Mouse (Mus musculus): ENCODE data around the gene Vav1.
A peak's percentile ranks its signal among the peaks of the same experiment; 100 is the strongest.

Vav1 gene

GRCm38 (mm10) chr17:57278943-57279590 is at the start of gene Vav1:
Gene Vav1 (plus strand): TSS chr17:57279100.
- peak; percentile 36 to 58 for DNase-seq (ENCODE audit: inconsistent age in 2 of 2, low spot score in 1 of 2)

DNA sequence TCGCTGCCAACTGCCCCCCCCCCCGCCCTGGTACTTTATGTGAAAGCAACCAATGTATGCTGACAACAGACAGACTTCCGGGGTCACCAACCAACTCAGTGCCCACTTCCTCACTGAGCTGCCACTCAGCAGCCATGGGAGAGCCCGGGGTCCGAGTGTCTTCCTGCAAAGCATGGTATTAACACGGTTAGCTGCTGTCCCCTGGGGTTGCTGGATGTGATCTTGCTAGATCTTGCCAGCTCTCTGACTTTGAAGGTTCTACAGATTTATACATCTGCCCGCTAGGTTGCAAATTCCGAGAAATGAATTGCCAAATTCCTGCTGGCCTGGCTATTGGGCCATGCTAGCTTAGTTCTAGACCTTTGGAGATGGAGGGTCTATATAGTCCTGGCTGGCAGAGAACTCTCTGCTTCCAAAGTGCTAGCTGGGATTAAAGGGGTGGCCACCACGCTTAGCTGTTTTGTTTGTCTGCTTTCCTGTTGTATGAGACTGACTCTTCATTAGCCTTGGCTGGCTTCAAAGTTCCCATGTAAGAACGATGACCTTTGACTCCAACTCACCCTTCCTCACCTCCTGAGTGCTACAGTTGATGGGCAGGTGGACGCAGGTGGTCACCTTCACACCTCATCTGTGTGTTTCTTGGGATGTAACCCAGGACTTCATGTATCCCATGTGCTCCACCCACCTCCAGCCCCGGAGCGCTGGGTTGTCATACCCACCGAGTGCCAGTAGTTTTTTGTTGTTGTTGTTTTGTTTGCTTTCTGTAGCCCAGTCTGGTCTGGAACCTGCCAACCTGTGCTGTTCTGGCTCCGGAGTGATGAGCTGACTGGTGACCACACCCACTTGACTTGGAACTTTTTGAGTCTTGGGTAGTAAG is 48.8 kb upstream of the Vav1 start:
- peak in 1 of 2 experiments; percentile 77 for DNase-seq (ENCODE audit: inconsistent age in 2 of 2, low spot score in 1 of 2)

GRCm38 (mm10) chr17:57230728-57231125 is 48.2 kb upstream of the Vav1 start:
- peak in 1 of 2 experiments; percentile 78 for DNase-seq (ENCODE audit: inconsistent age in 2 of 2, low spot score in 1 of 2)

DNA sequence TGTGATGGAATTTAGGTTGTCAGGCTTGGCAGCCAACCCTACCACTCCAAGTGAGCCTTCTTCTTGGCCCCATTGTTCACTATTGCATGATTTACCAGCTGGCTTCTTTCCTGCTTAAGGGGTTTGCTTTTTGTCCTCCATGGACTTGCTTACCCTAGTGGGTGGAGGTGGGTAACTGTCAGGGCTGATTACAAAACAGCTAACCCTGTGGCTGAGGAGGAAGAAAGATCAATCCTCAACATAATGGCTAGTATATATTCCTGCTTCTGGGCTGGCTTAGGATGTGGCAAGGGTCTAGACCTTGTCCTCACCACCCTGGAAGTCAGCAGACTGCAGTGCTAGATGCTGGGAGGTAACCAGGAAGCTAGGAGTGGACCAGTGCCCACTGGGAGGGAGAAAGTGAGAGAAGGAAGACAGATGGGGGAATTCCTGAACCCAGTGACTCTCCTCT is 47.6 kb upstream of the Vav1 start:
- DNase-seq (ENCODE audit: inconsistent age in 2 of 2, low spot score in 1 of 2): peak in 1 of 2 experiments; percentile 66

DNA sequence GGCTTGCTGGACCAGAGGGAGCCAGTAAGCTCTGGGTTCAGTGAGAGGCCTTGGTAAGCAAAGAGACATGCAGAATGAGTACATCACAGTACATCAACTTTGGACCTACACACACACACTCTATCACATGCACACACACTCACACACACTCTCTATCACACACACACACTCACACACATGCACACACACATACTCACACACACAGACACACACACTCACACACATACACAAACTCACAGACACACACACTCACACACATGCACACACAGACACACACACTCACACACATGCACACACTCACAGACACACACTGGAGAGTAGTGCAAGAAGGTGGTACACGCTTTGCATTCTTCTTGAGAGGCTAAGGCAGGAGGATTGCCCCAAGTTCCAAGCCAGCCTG is 46.7 kb upstream of the Vav1 start:
- DNase-seq (ENCODE audit: inconsistent age in 2 of 2, low spot score in 1 of 2): no peak

DNA sequence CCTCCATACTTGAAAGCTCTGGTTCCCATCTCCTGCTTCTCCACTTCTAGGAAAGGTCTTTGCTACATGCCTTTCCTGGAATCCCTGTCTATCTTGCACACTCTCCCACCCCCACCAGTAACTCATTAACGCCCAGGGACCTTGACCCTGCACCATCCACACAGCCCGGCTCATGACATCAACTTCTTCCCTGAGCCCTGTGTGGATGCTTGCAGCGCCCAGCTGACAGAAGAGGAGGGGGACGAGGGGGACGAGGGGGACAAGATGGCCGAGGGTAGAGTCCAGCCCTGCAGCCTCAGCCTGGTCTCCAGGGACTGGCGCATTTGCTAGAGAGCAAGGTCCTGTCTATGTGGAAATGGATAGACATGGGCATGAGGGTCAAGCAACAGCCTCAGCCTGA is 45.9 kb upstream of the Vav1 start:
- DNase-seq (ENCODE audit: inconsistent age in 2 of 2, low spot score in 1 of 2): peak in 1 of 2 experiments; percentile 74

- no peak for DNase-seq (ENCODE audit: inconsistent age in 2 of 2, low spot score in 1 of 2)
Observed at GRCm38 (mm10) chr17:57234254-57234928, 44.5 kb upstream of the Vav1 start.

- DNase-seq (ENCODE audit: inconsistent age in 2 of 2, low spot score in 1 of 2): no peak
Observed at GRCm38 (mm10) chr17:57235803-57236202, 43.1 kb upstream of the Vav1 start.

- DNase-seq (ENCODE audit: inconsistent age in 2 of 2, low spot score in 1 of 2): no peak
Observed at GRCm38 (mm10) chr17:57237181-57237580, 41.7 kb upstream of the Vav1 start.

GRCm38 (mm10) chr17:57243650-57244370 is 35.1 kb upstream of the Vav1 start:
- no peak for DNase-seq (ENCODE audit: inconsistent age in 2 of 2, low spot score in 1 of 2)

GRCm38 (mm10) chr17:57245311-57245929 is 33.5 kb upstream of the Vav1 start:
- DNase-seq (ENCODE audit: inconsistent age in 2 of 2, low spot score in 1 of 2): no peak

GRCm38 (mm10) chr17:57246663-57247392 is 32.1 kb upstream of the Vav1 start:
- no peak for DNase-seq (ENCODE audit: inconsistent age in 2 of 2, low spot score in 1 of 2)

GRCm38 (mm10) chr17:57247393-57248200 is 31.3 kb upstream of the Vav1 start:
- DNase-seq (ENCODE audit: inconsistent age in 2 of 2, low spot score in 1 of 2): peak; percentile 95 to 98

GRCm38 (mm10) chr17:57248201-57248699 is 30.6 kb upstream of the Vav1 start, which contains the start of gene Gpr108:
Gene Gpr108 (minus strand): TSS chr17:57248446.
- peak; percentile 91 to 96 for DNase-seq (ENCODE audit: inconsistent age in 2 of 2, low spot score in 1 of 2)

- DNase-seq (ENCODE audit: inconsistent age in 2 of 2, low spot score in 1 of 2): peak; percentile 58 to 80
Observed at GRCm38 (mm10) chr17:57248771-57249170, 30.1 kb upstream of the Vav1 start.

DNA sequence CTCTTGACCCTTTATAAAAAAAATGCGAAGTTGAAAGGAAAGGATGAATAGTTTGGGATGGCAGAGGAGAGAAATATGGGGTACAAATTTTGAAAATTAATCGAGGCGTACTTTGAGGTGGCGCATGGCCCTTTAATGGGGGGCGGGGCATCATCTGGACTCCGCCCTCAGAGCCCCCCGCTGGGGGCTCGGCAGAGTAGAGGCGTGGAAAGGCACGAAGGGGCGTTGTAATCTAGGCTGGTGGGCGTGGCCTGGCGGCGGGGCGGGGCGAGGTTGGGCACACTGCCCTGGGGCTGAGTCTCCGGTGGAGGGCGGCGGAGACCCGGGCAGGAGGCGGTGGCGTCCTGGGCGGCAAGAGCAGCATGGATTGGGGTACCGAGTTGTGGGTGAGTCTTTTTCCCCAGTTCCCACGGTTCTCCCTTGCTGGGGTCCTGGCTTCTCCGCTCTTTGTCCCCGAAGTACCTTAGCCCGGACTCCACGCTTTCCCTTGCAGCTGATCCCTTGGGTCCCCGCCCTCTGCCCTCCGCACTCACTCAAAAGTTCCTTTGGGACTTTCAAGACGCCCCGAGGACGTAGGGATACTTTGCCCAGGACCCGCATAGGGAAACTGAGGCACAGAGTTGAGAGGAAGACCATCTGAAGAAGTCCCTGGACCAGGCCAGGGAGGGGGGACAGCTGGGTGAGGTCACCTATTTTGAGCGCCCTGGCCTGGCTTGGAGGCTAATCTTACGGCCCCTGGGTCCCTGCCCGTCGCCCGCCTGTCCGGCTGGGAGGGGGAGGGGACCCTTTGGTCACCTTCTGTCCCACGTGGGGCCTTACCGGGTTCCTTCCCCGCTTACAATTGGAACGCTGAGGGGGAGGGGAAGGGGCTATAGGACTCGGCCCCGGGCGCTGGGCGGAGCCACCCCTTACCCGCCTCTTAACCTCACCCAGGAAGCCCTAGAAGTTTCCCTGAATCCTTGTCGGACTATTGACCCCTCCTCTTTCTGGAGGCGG is 29.4 kb upstream of the Vav1 start, which contains the start of gene Trip10:
Gene Trip10 (plus strand): TSS at position 270 of the 996 bp plus-strand sequence.
- peak; percentile 98 to 100 for DNase-seq (ENCODE audit: inconsistent age in 2 of 2, low spot score in 1 of 2)

DNA sequence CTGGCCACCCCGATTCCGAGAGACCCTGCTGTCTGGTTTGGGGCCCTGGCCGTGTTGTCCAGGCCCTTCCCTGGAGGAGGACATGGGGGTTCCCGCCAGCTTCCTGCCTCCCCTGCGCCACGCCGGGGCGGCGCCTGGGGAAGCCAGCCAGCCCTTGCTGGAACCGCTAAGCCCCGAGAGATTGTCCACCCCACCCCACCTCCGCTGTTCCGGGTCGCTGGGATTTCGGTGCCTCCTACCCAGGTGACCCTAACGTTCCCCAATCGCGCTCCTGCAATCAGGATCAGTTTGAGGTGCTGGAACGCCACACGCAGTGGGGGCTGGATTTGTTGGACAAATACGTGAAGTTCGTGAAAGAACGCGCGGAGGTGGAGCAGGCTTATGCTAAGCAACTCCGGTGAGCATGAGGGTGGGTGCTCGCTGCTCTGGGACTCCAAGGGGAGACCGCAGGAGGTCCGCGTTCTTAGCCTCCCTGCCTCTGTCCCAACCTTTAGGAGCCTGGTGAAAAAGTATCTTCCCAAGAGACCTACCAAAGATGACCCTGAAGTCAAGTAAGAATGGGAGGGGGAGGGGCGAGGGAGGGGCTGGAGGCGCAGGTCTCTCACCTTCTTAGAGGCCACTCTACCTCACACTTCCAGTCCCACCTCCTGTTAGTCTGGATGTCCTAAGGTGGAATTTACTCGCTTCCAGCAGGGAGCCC is 28.3 kb upstream of the Vav1 start:
- peak; percentile 75 to 89 for DNase-seq (ENCODE audit: inconsistent age in 2 of 2, low spot score in 1 of 2)
